Mouse (Mus musculus) 416B (cell line): Measurements from ENCODE around the gene Pdcl2.

Experiments used
- DNase-seq: peaks from one replicate; pipeline ENCODE4 v3.0.0; 2011; ENCODE audit warnings: low read depth

Gene Pdcl2

GRCm38 (mm10) chr5:76303745-76304451 is 27.1 kb downstream of the Pdcl2 start:
- DNase-seq = peak; percentile 42

- peak; percentile 19 for DNase-seq
Measured at GRCm38 (mm10) chr5:76303379-76303744, 27.6 kb downstream of the Pdcl2 start.

- no peak for DNase-seq
Measured at GRCm38 (mm10) chr5:76302009-76302408, 28.9 kb downstream of the Pdcl2 start.

- DNase-seq = peak; percentile 32
Measured at GRCm38 (mm10) chr5:76289234-76289691, 41.7 kb downstream of the Pdcl2 start.

GRCm38 (mm10) chr5:76288256-76288655 is 42.7 kb downstream of the Pdcl2 start:
- DNase-seq = no peak

- peak; percentile 44 for DNase-seq
Measured at GRCm38 (mm10) chr5:76287062-76287461, 43.9 kb downstream of the Pdcl2 start.

- no peak for DNase-seq
Measured at GRCm38 (mm10) chr5:76285699-76286098, 45.3 kb downstream of the Pdcl2 start.

GRCm38 (mm10) chr5:76283890-76284289 is 47.1 kb downstream of the Pdcl2 start:
- DNase-seq = no peak

GRCm38 (mm10) chr5:76274977-76275376 is 56.0 kb downstream of the Pdcl2 start:
- no peak for DNase-seq
